Mouse (Mus musculus) heart, adult 2 months (tissue): ENCODE results near the gene A4galt. TPM values are rescaled to one million over a fixed set of nuclear protein-coding genes. Genes with fewer than 3 reads are reported as not detected.

Experiments used
- DNase-seq, 2 experiments: peaks; one replicate each; pipeline ENCODE4 v3.0.0; 2021
- H3K27ac ChIP-seq: fragments of 200-600 bp; 2 replicates; pipeline ENCODE4 v1.8.1; 2022
- H3K27me3 ChIP-seq: fragments of 200-500 bp; 2 replicates; pipeline ENCODE4 v1.6.1; 2012; ENCODE audit warnings: mild to moderate bottlenecking, low read length, inconsistent platforms, mixed read lengths; ENCODE audit not compliant: control insufficient read depth, insufficient read depth
- H3K36me3 ChIP-seq: fragments of 200-500 bp; 2 replicates; pipeline ENCODE4 v1.6.1; 2012; ENCODE audit warnings: low read length, inconsistent platforms; ENCODE audit not compliant: control insufficient read depth, insufficient read depth
- H3K4me1 ChIP-seq: fragments of 200-500 bp; 2 replicates; pipeline ENCODE4 v1.6.1; 2011; ENCODE audit warnings: low read length; ENCODE audit not compliant: control insufficient read depth, insufficient read depth
- H3K4me3 ChIP-seq: fragments of 200-600 bp; 2 replicates; pipeline ENCODE4 v1.8.1; 2022
- H3K79me2 ChIP-seq: fragments of 200-500 bp; replicated peaks from 2 replicates; pipeline ENCODE4 v1.6.1; 2012; ENCODE audit warnings: mild to moderate bottlenecking, inconsistent platforms, low read length, moderate library complexity, mixed read lengths; ENCODE audit not compliant: control insufficient read depth, insufficient read depth
- H3K9ac ChIP-seq: fragments of 200-500 bp; 2 replicates; pipeline ENCODE4 v1.6.1; 2012; ENCODE audit warnings: low read depth, mild to moderate bottlenecking, control low read depth, inconsistent platforms, low read length, mixed read lengths
- CTCF ChIP-seq: fragments of 200-600 bp; IDR thresholded peaks from 2 replicates; pipeline ENCODE4 v1.8.1; 2022; ENCODE audit warnings: antibody characterized with exemption, mild to moderate bottlenecking, moderate library complexity
- EP300 ChIP-seq: fragments of 200-500 bp; IDR thresholded peaks from 2 replicates; pipeline ENCODE4 v1.6.1; 2011; ENCODE audit warnings: low read depth, low read length, control low read depth; ENCODE audit not compliant: insufficient read depth
- POLR2A ChIP-seq: fragments of 200-500 bp; IDR thresholded peaks from 2 replicates; pipeline ENCODE4 v1.6.1; 2011; ENCODE audit warnings: mild to moderate bottlenecking, low read depth, low read length, control low read depth; ENCODE audit not compliant: insufficient read depth
- WGBS: fragments of 180-500 bp; shearing (Covaris S2); methylation state at CpG from one replicate; pipeline ENCODE4 v1.1.7; 2018; 5-methylcytosine and 5-hydroxymethylcytosine counted together
- intact Hi-C: fragments of 180-260 bp; cut with DNase I; formaldehyde crosslinking; loops from one replicate; pipeline ENCODE4 v1.15.1; 2025
- polyA plus RNA-seq: library from polyadenylated mRNA; depleted of rRNA; stranded (reverse); fragments of >200 nt; gene quantifications from 2 replicates; pipeline ENCODE4 v1.2.3, GENCODE M21; 2012
- total RNA-seq, 2 experiments: library from RNA; stranded (reverse); gene quantifications; 2 replicates each; pipeline ENCODE4 v1.2.3; 2021

A4galt gene
- total and polyA plus RNA-seq, 3 experiments, result 5.2 to 14.9 (median 6.3) TPM

DNA sequence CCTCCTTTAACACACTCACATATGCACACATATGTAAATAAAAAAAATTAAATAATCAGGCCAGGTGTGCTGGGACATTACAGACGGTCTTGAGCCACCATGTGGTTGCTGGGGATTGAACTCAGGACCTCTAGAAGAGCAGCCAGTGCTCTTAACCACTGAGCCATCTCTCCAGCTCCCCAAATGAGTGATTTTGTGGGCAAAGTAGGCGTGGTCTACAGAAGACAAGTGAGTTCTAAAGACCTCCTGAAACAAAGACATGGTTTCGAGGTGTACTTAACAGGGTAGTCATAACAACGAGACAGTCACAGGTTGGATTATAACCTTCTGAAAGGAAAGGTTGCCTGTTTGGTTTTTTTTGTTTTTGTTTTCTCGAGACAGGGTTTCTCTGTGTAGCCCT, 11.8 kb upstream of the A4galt start:
- no peak for DNase-seq
- intact Hi-C loops, result no loop called here
- Histone ChIP-seq H3K4me1 (peaks cover 6% of the 10 kb centered on the region), H3K9ac (no peak overlapping the region), H3K79me2 (no peaks in the 10 kb centered on the region), H3K36me3 (no peaks in the 10 kb centered on the region), H3K27ac (no peak overlapping the region), H3K4me3 (no peak overlapping the region), H3K27me3 (no peaks in the 10 kb centered on the region)
- 82% methylated on average over 5 of the region's 5 CpGs for WGBS
- no peak for TF ChIP-seq CTCF
- TF ChIP-seq EP300, result no peak
- no peak for TF ChIP-seq POLR2A

DNA sequence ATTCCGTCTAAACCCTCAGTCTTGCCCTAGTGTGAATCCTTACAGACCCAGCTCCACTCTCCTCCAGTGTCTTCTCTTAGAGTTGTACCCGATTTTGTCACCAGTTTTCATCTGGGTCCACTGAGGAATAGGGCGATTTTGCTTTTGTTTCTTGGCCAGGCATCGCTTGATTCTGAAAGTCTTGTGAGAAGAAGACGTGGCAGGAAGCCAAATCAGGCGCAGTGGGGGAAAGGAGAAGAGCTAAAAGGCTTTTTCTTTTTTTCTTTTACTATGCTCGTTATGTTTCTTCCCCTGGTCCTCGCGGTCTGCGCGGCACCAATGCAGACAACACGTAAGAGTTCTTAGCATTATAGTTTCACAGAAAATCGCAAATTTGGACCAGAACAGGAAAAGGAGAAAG, 6.3 kb upstream of the A4galt start:
- TF ChIP-seq POLR2A (no peak), EP300 (no peak), CTCF (no peak)
- no peaks in the 10 kb centered on the region for H3K27me3 ChIP-seq
- no peaks in the 10 kb centered on the region for H3K79me2 ChIP-seq
- H3K27ac ChIP-seq, result no peak overlapping the region
- 56% methylated on average over 13 of the region's 13 CpGs for WGBS
- no peak for DNase-seq
- no peaks in the 10 kb centered on the region for H3K36me3 ChIP-seq
- no peak overlapping the region for H3K9ac ChIP-seq
- no peak overlapping the region for H3K4me3 ChIP-seq
- H3K4me1 ChIP-seq, result no peaks in the 10 kb centered on the region
- intact Hi-C loops, result no loop called here

DNA sequence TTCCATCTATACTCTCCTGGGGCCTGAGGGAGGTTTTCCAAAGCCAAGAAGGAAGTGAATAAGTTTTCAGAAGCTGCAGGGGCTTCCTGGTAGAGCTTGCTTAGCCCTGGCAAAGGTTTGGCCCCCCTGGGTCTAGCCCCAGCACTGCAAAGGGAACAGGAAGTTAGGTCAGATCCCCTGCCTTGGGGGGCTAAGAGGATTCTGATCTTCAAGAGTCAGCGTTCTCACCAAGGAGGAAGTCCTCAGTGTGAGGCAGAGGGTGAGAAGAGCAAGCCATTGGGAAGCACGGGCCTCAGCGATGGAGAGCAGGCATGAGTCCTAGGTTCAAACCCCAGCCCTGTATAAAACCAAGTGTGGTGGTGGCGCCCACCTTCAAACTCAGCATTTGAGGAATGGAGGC, 4.9 kb upstream of the A4galt start:
- no peak overlapping the region for H3K4me3 ChIP-seq
- H3K27me3 ChIP-seq, result peaks cover 1% of the 10 kb centered on the region; the same call in 1 of the 2 replicates
- no peaks in the 10 kb centered on the region for H3K36me3 ChIP-seq
- WGBS, result 69% methylated on average over 4 of the region's 4 CpGs
- H3K27ac ChIP-seq, result no peak overlapping the region
- DNase-seq, result no peak
- H3K79me2 ChIP-seq, result no peaks in the 10 kb centered on the region
- TF ChIP-seq CTCF (no peak), POLR2A (no peak), EP300 (no peak)
- no peaks in the 10 kb centered on the region for H3K4me1 ChIP-seq
- intact Hi-C loops, result no loop called here
- H3K9ac ChIP-seq, result no peak overlapping the region

DNA sequence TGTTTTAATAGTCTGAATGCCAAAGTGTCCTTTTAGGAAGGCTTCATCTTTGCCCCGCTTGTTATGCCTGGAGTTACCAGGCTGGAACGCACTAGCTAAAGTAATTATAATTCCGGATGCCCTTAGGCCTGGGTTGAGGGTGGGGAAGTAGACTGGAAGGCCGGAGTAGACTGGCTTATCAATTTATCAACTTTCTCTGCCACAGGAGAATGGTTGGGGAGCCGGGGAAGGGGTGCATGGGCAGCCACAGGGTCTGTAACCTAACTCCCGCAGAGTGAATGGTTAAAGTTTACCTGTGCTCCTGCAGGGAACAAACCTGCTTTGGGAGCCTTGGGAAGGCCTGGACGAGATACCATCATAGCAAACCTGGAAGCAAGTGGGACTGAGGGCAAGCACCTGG, 4.4 kb upstream of the A4galt start:
- no peaks in the 10 kb centered on the region for H3K4me1 ChIP-seq
- no peaks in the 10 kb centered on the region for H3K79me2 ChIP-seq
- intact Hi-C loops, result no loop called here
- no peak overlapping the region for H3K27ac ChIP-seq
- H3K4me3 ChIP-seq, result no peak overlapping the region
- WGBS, result 91% methylated on average over 7 of the region's 7 CpGs
- H3K36me3 ChIP-seq, result no peaks in the 10 kb centered on the region
- peaks cover 4% of the 10 kb centered on the region for H3K27me3 ChIP-seq
- no peak overlapping the region for H3K9ac ChIP-seq
- TF ChIP-seq POLR2A (no peak), EP300 (no peak), CTCF (no peak)
- no peak for DNase-seq

DNA sequence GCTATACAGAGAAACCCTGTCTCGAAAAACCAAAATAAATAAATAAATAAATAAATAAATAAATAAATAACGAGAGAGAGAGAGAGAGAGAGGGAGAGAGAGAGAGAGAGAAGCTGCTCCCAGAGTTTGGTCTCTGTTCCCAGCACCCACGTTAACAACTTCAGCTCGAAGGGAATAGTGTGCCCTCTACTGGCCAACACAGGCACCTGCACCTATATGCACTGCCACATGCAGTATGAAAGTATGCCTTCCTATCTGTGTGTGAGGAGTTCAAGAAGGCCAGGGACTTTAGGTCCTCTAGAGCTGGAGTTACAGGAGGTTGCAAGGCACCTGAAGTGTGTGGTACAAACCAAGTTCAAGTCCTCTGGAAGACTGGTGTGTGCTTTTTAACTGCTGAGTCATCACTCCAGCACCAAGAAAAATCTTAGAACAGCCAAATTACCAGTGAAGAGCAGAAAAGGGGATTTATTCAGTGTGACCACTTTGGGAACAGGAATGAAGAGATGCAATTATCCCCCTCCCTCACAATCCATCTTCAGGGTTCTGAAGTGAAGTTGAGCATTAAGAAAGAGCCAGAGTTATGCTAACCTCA, 3.7 kb upstream of the A4galt start:
- H3K79me2 ChIP-seq, result no peaks in the 10 kb centered on the region
- no peak overlapping the region for H3K4me3 ChIP-seq
- no peak overlapping the region for H3K9ac ChIP-seq
- WGBS, result 90% methylated on average over 4 of the region's 4 CpGs
- H3K27me3 ChIP-seq, result peaks cover 4% of the 10 kb centered on the region
- no peak for TF ChIP-seq POLR2A
- peak; percentile 49 for TF ChIP-seq CTCF
- no peaks in the 10 kb centered on the region for H3K36me3 ChIP-seq
- DNase-seq, result no peak
- no peaks in the 10 kb centered on the region for H3K4me1 ChIP-seq
- intact Hi-C loops, result no loop called here
- H3K27ac ChIP-seq, result no peak overlapping the region

DNA sequence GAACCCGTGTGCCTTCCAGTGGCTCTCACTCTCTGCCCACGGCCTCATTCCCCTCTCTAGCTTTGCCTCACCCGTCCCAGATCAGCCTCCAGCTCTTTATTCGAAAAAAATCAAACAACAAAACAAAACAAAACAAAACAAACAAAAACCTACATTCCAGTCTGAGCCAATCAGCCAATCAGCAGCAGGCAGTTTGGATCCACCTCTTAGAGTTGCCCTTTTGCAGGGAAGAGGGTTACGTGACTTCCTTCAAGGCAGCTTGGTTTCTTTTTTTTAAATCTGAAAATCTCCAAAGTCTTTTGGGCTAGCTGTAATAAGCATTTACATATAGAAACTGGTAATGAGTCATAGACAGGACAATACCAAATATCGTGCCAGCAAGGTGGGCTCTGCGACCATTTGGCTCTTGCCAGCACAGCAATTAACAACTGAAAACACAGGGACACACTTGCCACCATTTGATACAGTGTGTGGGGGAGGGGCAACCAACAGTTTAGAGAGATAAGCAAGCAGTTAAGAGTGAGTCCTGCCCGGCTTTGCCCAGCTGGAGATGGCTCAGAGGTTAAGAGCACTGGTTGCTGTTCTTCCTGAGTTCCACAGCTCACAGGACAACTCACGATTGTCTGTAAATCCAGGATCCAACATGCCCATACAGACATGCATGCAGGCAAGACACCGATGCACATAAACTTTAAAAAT, 2.9 kb upstream of the A4galt start:
- DNase-seq, result no peak
- H3K9ac ChIP-seq, result no peak overlapping the region
- H3K4me3 ChIP-seq, result no peak overlapping the region
- H3K4me1 ChIP-seq, result no peaks in the 10 kb centered on the region
- no peaks in the 10 kb centered on the region for H3K36me3 ChIP-seq
- intact Hi-C loops, result loop anchor here (5.0 kb wide), 2 partner anchors 42 to 43 kb away; no protein-coding TSS in a partner anchor
- H3K27me3 ChIP-seq, result peaks cover 4% of the 10 kb centered on the region
- WGBS, result 71% methylated on average over 10 of the region's 10 CpGs
- no peak for TF ChIP-seq POLR2A
- no peak for TF ChIP-seq EP300
- no peak for TF ChIP-seq CTCF
- H3K27ac ChIP-seq, result no peak overlapping the region
- no peaks in the 10 kb centered on the region for H3K79me2 ChIP-seq
